9 mouse cellular contexts compared by ENCODE assay signal in genomic region chr2:28923912-28924311, GRCm38 (mm10). TPM values are rescaled to one million over a fixed set of nuclear protein-coding genes. Genes with fewer than 3 reads are reported as not detected.
DNase-seq lines count a peak whose midpoint lies in the region; ATAC-seq and TF ChIP-seq lines count a peak whose summit lies in the region.
"Had no signal": no experiment of that assay in that cellular context is flagged by ENCODE, and none has a peak within 500 bp of the region (broad histone marks: within the 10 kb centered on the region; RNA-seq: fewer than 3 reads in every experiment).

No protein-coding gene starts in this region.

- WGBS in lung, postnatal 0 days, result 0% methylated on average over 4 of the region's 4 CpGs

- peak; percentile 95 for TF ChIP-seq CTCF in Patski (IDR thresholded peaks at IDR 0.05)
- TF ChIP-seq CTCF in gastrocnemius, adult 2 months (IDR thresholded peaks at IDR 0.05), result peak; percentile 84
- TF ChIP-seq CTCF in lung, postnatal 0 days (IDR thresholded peaks at IDR 0.05), result peak; percentile 95

- H3K4me3 ChIP-seq in gastrocnemius, adult 2 months, result no peak overlapping the region
- no peak overlapping the region for H3K4me3 ChIP-seq in lung, postnatal 0 days (ENCODE audit: low read depth, low read length)
- H3K4me3 ChIP-seq: stomach, embryonic 15.5 days had no signal

- no peaks in the 10 kb centered on the region for H3K4me1 ChIP-seq in lung, postnatal 0 days (ENCODE audit: insufficient read depth, low read depth, low read length)
- H3K4me1 ChIP-seq: stomach, embryonic 15.5 days had no signal

- in situ Hi-C loops in Patski (cut with MboI; ENCODE audit: low pct_unique_long_range_greater_than_20kb), result loop anchor here (5.0 kb wide), 3 partner anchors 53 to 167 kb away; no protein-coding TSS in a partner anchor

- TF ChIP-seq EP300 in lung, postnatal 0 days (IDR thresholded peaks at IDR 0.05), result no peak

- H3K27me3 ChIP-seq in Patski, result peaks cover 43% of the 10 kb centered on the region
- peaks cover 10% of the 10 kb centered on the region for H3K27me3 ChIP-seq in lung, postnatal 0 days (replicated peaks; ENCODE audit: insufficient read depth, low read length)

- H3K4me2 ChIP-seq in lung, postnatal 0 days (replicated peaks; ENCODE audit: low read depth, low read length), result no peak overlapping the region
- H3K4me2 ChIP-seq: stomach, embryonic 15.5 days had no signal

- no peak overlapping the region for H3K9ac ChIP-seq in lung, postnatal 0 days (replicated peaks; ENCODE audit: low read depth)
- H3K9ac ChIP-seq: stomach, embryonic 15.5 days had no signal

- no peaks in the 10 kb centered on the region for H3K36me3 ChIP-seq in lung, postnatal 0 days (ENCODE audit: insufficient read depth, low read length)
- H3K36me3 ChIP-seq: stomach, embryonic 15.5 days had no signal

- POLR2A ChIA-PET in Patski (lab: Charles Lee), result no interaction called here

- CTCF ChIA-PET in Patski (lab: Charles Lee), result interaction anchor here (1.0 to 2.1 kb wide), 6 partner anchors 11 to 168 kb away, joined by 3 to 8 read pairs (median 4); no protein-coding TSS in a partner anchor

- no peaks in the 10 kb centered on the region for H3K9me3 ChIP-seq in lung, postnatal 0 days (ENCODE audit: low read length)
- H3K9me3 ChIP-seq: stomach, embryonic 15.5 days had no signal

- ATAC-seq in Patski, result no peak
- ATAC-seq in lung, postnatal 0 days, result peak; percentile 65

- intact Hi-C loops in gastrocnemius, adult 2 months (cut with DNase I), result loop anchor here (1.0 to 2.0 kb wide), 2 partner anchors 52 to 129 kb away; no protein-coding TSS in a partner anchor

- DNase-seq in A20 (ENCODE audit: low read depth, low spot score) (peak; percentile 75), Patski (ENCODE audit: low read depth, low spot score) (no peak)
- DNase-seq in cerebellum, postnatal 14 days, result peak; percentile 89 to 95
- DNase-seq in gastrocnemius, adult 2 months, result peak; percentile 81
- peak; percentile 67 for DNase-seq in layer of hippocampus, adult 11-12 months (ENCODE audit: low spot score)
- peak; percentile 65 for DNase-seq in lung, postnatal 0 days (ENCODE audit: low spot score)
- DNase-seq in retina, postnatal 7 days (ENCODE audit: low read depth, low spot score), result peak; percentile 69
- peak; percentile 53 to 81 for DNase-seq in urinary bladder, postnatal 4 days (ENCODE audit: low spot score in 2 of 2)

- no peak overlapping the region for H3K27ac ChIP-seq in gastrocnemius, adult 2 months
- H3K27ac ChIP-seq in lung, postnatal 0 days (ENCODE audit: low read length), result no peak overlapping the region
- H3K27ac ChIP-seq: stomach, embryonic 15.5 days had no signal

RNA-seq across cellular contexts. Expression of gene Barhl1, which starts 7.4 kb away (rescaled TPM):
- 0.04 TPM for polyA plus RNA-seq in Patski (2021)
- total RNA-seq in gastrocnemius, adult 2 months (2021), result not detected
- polyA plus RNA-seq in lung, postnatal 0 days (2015; fragmentation: Nextera tagmentation; extraction: Ambion mirVana), result 0.06 TPM in 1 of 2 replicates, not detected in the other
